Mouse (Mus musculus): Measurements from ENCODE around the gene Gm49333. TPM values are rescaled to one million over a fixed set of nuclear protein-coding genes. Genes with fewer than 3 reads are reported as not detected.

The Gm49333 gene
- 0.68 TPM in 1 of 2 replicates, not detected in the other for polyA plus RNA-seq (2014; fragmentation: Nextera tagmentation; extraction: Ambion mirVana)

GRCm38 (mm10) chr16:20611357-20612227 is at the start of gene Gm49333, which contains the start of the genes Eef1akmt4 and Alg3:
Gene Gm49333, plus strand, starts transcription at chr16:20611610.
Gene Eef1akmt4, plus strand, starts transcription at chr16:20611593.
Gene Alg3, minus strand, starts transcription at chr16:20611735.
- peak within 1 kb of the TSS; percentile 76 for H3K4me3 ChIP-seq (ENCODE audit: low read depth, low read length)
- no peaks in the 10 kb centered on the region for H3K27me3 ChIP-seq (ENCODE audit: control insufficient read depth, insufficient read depth, low read length)
- no peaks in the 10 kb centered on the region for H3K9me3 ChIP-seq (ENCODE audit: control insufficient read depth, low read length)
- 2% methylated on average over 41 of the region's 41 CpGs for WGBS
- peak within 1 kb of the TSS; percentile 67 for H3K4me2 ChIP-seq (ENCODE audit: low read depth, low read length, severe bottlenecking)
- peak within 1 kb of the TSS; percentile 78 for H3K27ac ChIP-seq (ENCODE audit: low read depth, low read length)
- H3K4me1 ChIP-seq (replicated peaks; ENCODE audit: control insufficient read depth, insufficient read depth, low read length), result peaks cover 4% of the 10 kb centered on the region; the same call in 1 of the 2 replicates
- peak; percentile 90 for DNase-seq (ENCODE audit: low spot score)
- peak within 1 kb of the TSS; percentile 97 for H3K9ac ChIP-seq (ENCODE audit: low read length)
- H3K36me3 ChIP-seq (ENCODE audit: control insufficient read depth, insufficient read depth, low read length), result 0 out of 2 replicates have a peak, but pooled peaks cover 2% of the 10 kb centered on the region
- ATAC-seq (replicated peaks; ENCODE audit: low FRiP score), result peak; percentile 96

- Histone ChIP-seq H3K27ac (ENCODE audit: low read depth, low read length) (no peak overlapping the region), H3K4me3 (ENCODE audit: low read depth, low read length) (no peak overlapping the region), H3K4me2 (ENCODE audit: low read depth, low read length, severe bottlenecking) (no peak overlapping the region), H3K9ac (ENCODE audit: low read length) (no peak overlapping the region), H3K4me1 (replicated peaks; ENCODE audit: control insufficient read depth, insufficient read depth, low read length) (no peaks in the 10 kb centered on the region), H3K9me3 (ENCODE audit: control insufficient read depth, low read length) (no peaks in the 10 kb centered on the region), H3K27me3 (ENCODE audit: control insufficient read depth, insufficient read depth, low read length) (no peaks in the 10 kb centered on the region), H3K36me3 (ENCODE audit: control insufficient read depth, insufficient read depth, low read length) (no peaks in the 10 kb centered on the region; the same call in none of the 2 replicates)
- 80% methylated on average over 1 of the region's 1 CpGs for WGBS
- no peak for ATAC-seq (replicated peaks; ENCODE audit: low FRiP score)
- DNase-seq (ENCODE audit: low spot score), result no peak
These were observed 46.3 kb upstream of the Gm49333 start for GRCm38 (mm10) chr16:20565075-20565474.

- no peak within 1 kb of the TSS for H3K27ac ChIP-seq (ENCODE audit: low read depth, low read length)
- H3K9me3 ChIP-seq (ENCODE audit: control insufficient read depth, low read length), result no peaks in the 10 kb centered on the region
- DNase-seq (ENCODE audit: low spot score), result no peak
- H3K4me3 ChIP-seq (ENCODE audit: low read depth, low read length), result peak within 1 kb of the TSS; percentile 46
- under 1% methylated on average over 23 of the region's 24 CpGs for WGBS
- H3K36me3 ChIP-seq (ENCODE audit: control insufficient read depth, insufficient read depth, low read length), result no peaks in the 10 kb centered on the region
- peak within 1 kb of the TSS; percentile 77 for H3K4me2 ChIP-seq (ENCODE audit: low read depth, low read length, severe bottlenecking)
- peak within 1 kb of the TSS; percentile 48 for H3K9ac ChIP-seq (ENCODE audit: low read length)
- peak; percentile 63 for ATAC-seq (replicated peaks; ENCODE audit: low FRiP score)
- H3K4me1 ChIP-seq (replicated peaks; ENCODE audit: control insufficient read depth, insufficient read depth, low read length), result peaks cover 16% of the 10 kb centered on the region; the same call in 1 of the 2 replicates
- H3K27me3 ChIP-seq (ENCODE audit: control insufficient read depth, insufficient read depth, low read length), result peaks cover 42% of the 10 kb centered on the region
These were observed 22.0 kb upstream of the Gm49333 start, which contains the start of gene Vwa5b2 for GRCm38 (mm10) chr16:20589366-20589938. Gene Vwa5b2, plus strand, starts transcription at chr16:20589471.

- DNase-seq (ENCODE audit: low spot score), result peak; percentile 79
These were observed 21.3 kb upstream of the Gm49333 start for GRCm38 (mm10) chr16:20589939-20590679.

GRCm38 (mm10) chr16:20590680-20591038 is 20.8 kb upstream of the Gm49333 start:
- WGBS, result 4% methylated on average over 17 of the region's 17 CpGs

More at GRCm38 (mm10) chr16:20589939-20590679, 21.3 kb upstream of the Gm49333 start:
- peaks cover 16% of the 10 kb centered on the region; the same call in 1 of the 2 replicates for H3K4me1 ChIP-seq (replicated peaks; ENCODE audit: control insufficient read depth, insufficient read depth, low read length)
- peak; percentile 77 for ATAC-seq (replicated peaks; ENCODE audit: low FRiP score)
- no peaks in the 10 kb centered on the region for H3K36me3 ChIP-seq (ENCODE audit: control insufficient read depth, insufficient read depth, low read length)
- no peaks in the 10 kb centered on the region for H3K9me3 ChIP-seq (ENCODE audit: control insufficient read depth, low read length)
- peaks cover 42% of the 10 kb centered on the region for H3K27me3 ChIP-seq (ENCODE audit: control insufficient read depth, insufficient read depth, low read length)
- WGBS, result under 1% methylated on average over 39 of the region's 39 CpGs
- peak overlapping the region; percentile 46 for H3K4me3 ChIP-seq (ENCODE audit: low read depth, low read length)
- H3K27ac ChIP-seq (ENCODE audit: low read depth, low read length), result no peak overlapping the region
- H3K9ac ChIP-seq (ENCODE audit: low read length), result peak overlapping the region; percentile 48
- peak overlapping the region; percentile 77 for H3K4me2 ChIP-seq (ENCODE audit: low read depth, low read length, severe bottlenecking)

GRCm38 (mm10) chr16:20591076-20591705 is 20.2 kb upstream of the Gm49333 start:
- Histone ChIP-seq H3K4me3 (ENCODE audit: low read depth, low read length) (0 out of 2 replicates have a peak overlapping the region, but pooled peaks have one; percentile 1), H3K27ac (ENCODE audit: low read depth, low read length) (no peak overlapping the region), H3K9ac (ENCODE audit: low read length) (no peak overlapping the region), H3K9me3 (ENCODE audit: control insufficient read depth, low read length) (no peaks in the 10 kb centered on the region), H3K4me1 (replicated peaks; ENCODE audit: control insufficient read depth, insufficient read depth, low read length) (peaks cover 16% of the 10 kb centered on the region; the same call in 1 of the 2 replicates), H3K27me3 (ENCODE audit: control insufficient read depth, insufficient read depth, low read length) (peaks cover 42% of the 10 kb centered on the region), H3K4me2 (ENCODE audit: low read depth, low read length, severe bottlenecking) (peak overlapping the region; percentile 11; the same call in 1 of the 2 replicates), H3K36me3 (ENCODE audit: control insufficient read depth, insufficient read depth, low read length) (no peaks in the 10 kb centered on the region)
- WGBS, result 5% methylated on average over 48 of the region's 48 CpGs
- ATAC-seq (replicated peaks; ENCODE audit: low FRiP score) (no peak), DNase-seq (ENCODE audit: low spot score) (peak; percentile 61)

More at GRCm38 (mm10) chr16:20590680-20591038, 20.8 kb upstream of the Gm49333 start:
- no peak overlapping the region for H3K9ac ChIP-seq (ENCODE audit: low read length)
- DNase-seq (ENCODE audit: low spot score), result no peak
- ATAC-seq (replicated peaks; ENCODE audit: low FRiP score), result 0 out of 2 replicates have a peak, but pooled peaks have one; percentile 13
- no peak overlapping the region for H3K27ac ChIP-seq (ENCODE audit: low read depth, low read length)
- H3K36me3 ChIP-seq (ENCODE audit: control insufficient read depth, insufficient read depth, low read length), result no peaks in the 10 kb centered on the region
- peaks cover 42% of the 10 kb centered on the region for H3K27me3 ChIP-seq (ENCODE audit: control insufficient read depth, insufficient read depth, low read length)
- H3K4me1 ChIP-seq (replicated peaks; ENCODE audit: control insufficient read depth, insufficient read depth, low read length), result peaks cover 16% of the 10 kb centered on the region; the same call in 1 of the 2 replicates
- H3K4me3 ChIP-seq (ENCODE audit: low read depth, low read length), result peak overlapping the region; percentile 46
- H3K4me2 ChIP-seq (ENCODE audit: low read depth, low read length, severe bottlenecking), result peak overlapping the region; percentile 77
- H3K9me3 ChIP-seq (ENCODE audit: control insufficient read depth, low read length), result no peaks in the 10 kb centered on the region

GRCm38 (mm10) chr16:20595060-20595673 is 16.2 kb upstream of the Gm49333 start:
- H3K4me1 ChIP-seq (replicated peaks; ENCODE audit: control insufficient read depth, insufficient read depth, low read length), result peaks cover 10% of the 10 kb centered on the region; the same call in 1 of the 2 replicates
- no peaks in the 10 kb centered on the region for H3K36me3 ChIP-seq (ENCODE audit: control insufficient read depth, insufficient read depth, low read length)
- H3K4me3 ChIP-seq (ENCODE audit: low read depth, low read length), result no peak overlapping the region
- no peaks in the 10 kb centered on the region for H3K9me3 ChIP-seq (ENCODE audit: control insufficient read depth, low read length)
- no peak overlapping the region for H3K27ac ChIP-seq (ENCODE audit: low read depth, low read length)
- DNase-seq (ENCODE audit: low spot score) (no peak), ATAC-seq (replicated peaks; ENCODE audit: low FRiP score) (no peak)
- WGBS, result 88% methylated on average over 7 of the region's 7 CpGs
- no peak overlapping the region for H3K4me2 ChIP-seq (ENCODE audit: low read depth, low read length, severe bottlenecking)
- H3K9ac ChIP-seq (ENCODE audit: low read length), result no peak overlapping the region
- peaks cover 25% of the 10 kb centered on the region for H3K27me3 ChIP-seq (ENCODE audit: control insufficient read depth, insufficient read depth, low read length)

Data from forebrain, embryonic 11.5 days (tissue).